Mouse (Mus musculus): Measurements from ENCODE around the gene Ddah1.

Ddah1 gene

DNA sequence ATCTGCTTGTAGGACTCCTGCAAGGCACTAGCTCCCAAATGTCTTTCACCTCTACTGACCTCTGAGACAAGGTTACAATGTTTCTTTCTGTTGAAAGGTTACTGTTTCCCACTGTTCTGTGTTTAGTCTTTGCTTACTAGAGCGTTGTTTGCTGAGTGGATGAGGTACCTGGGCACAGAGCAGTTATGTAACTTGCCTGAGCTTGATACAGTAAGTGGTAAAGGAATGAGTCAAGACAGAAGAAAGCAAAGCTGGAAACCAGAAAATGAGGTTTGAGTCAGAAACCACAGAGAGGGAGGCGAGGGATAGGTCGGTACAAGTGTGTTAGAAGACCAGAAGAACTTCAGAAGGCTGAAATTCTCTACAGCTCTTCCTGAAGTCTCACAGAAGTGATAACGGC lies 158.4 kb downstream of the Ddah1 start:
- no peak for DNase-seq

DNA sequence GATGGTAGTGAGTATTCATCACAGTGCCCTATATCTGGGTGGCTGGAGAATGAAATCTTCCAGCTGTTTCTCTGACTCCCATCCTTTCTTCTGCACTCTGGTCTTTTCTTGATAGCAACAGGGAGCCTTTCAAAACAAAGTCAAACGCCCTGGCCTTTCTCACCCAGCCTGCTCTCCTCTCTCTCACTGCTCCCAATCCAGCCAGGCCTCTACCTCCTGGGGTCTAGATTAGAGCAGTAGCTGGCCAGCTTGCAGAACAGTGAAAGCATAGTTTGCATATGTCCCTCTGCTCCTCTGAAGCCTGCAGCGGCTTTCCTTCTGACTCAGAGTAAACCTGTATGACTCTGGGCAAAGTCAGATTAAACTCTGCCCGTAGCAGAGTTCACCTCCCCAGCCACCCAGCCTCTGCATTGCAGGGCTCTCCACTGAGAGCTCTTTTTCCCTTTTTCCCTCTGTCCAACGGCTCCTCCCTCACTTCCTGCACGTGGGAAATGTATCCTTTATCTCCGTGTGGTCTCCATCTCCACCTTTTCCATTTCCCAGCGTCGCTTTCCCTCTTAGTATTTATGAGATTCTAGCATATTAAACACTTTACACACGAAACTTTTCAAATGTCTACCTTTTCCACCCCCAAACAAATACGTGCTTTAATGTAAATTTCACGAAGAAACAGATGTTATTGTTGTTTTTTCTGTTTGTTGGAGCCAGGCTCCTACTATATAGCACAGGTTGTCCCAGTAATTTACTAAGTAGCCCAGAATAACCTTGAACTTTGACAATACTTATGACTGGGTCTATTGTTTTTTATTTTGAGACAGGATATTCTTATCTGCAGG lies 163.8 kb downstream of the Ddah1 start, which contains the start of gene Bcl10:
Bcl10 (plus strand) TSS at position 786 of the 836 bp plus-strand sequence.
- no peak for DNase-seq

DNA sequence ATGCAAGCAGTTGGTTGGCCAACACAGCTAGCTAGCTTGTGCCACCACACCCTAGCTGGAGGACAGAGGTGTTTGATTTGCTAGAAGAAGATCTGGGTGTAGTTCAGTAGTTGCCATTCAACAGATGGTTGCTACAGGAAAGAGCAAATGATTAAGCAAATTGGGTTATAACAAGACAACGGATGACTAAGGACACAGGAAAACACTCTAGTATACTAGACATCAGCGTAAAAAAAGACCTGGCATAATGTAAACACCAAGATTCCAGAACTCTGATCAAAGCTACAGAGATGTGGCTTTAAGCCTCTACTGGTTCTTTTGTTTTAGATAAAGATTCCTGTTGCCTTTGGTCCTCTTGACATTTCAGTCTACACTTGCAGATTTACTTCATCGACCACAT lies 164.5 kb downstream of the Ddah1 start:
- DNase-seq: no peak

DNA sequence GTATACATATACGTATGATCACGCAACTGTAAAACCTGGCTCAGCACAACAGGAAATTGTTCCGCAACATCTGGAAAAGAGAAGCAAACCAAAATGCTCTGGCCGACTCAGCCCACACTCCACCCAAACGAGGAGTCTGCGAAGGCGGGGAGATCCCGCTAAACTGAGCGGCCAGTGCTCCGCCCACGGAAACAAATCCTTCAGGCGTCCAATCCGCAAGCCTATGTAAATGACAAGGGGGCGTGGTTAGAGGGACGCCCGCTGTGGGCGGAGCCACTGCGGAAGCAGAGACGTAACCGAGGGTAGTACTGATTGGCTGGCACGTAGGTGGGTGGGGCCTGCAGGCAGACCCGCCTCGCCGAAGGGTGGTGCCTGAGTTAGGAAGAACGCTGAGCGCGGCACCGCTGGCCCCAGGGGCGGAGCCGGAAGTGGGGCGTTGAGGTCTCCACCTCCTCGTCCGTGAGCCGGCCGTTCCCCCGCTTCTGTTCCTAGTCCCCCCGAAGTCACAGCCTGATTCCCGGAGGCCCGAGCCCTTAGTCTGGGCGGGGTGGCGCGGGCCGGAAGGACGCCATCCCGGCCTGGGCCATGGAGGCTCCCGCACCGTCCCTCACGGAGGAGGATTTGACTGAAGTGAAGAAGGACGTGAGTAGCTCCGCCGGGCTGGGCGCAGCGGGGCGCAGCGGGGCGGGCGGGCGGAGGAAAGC lies 165.6 kb downstream of the Ddah1 start:
- DNase-seq: peak; percentile 99

DNA sequence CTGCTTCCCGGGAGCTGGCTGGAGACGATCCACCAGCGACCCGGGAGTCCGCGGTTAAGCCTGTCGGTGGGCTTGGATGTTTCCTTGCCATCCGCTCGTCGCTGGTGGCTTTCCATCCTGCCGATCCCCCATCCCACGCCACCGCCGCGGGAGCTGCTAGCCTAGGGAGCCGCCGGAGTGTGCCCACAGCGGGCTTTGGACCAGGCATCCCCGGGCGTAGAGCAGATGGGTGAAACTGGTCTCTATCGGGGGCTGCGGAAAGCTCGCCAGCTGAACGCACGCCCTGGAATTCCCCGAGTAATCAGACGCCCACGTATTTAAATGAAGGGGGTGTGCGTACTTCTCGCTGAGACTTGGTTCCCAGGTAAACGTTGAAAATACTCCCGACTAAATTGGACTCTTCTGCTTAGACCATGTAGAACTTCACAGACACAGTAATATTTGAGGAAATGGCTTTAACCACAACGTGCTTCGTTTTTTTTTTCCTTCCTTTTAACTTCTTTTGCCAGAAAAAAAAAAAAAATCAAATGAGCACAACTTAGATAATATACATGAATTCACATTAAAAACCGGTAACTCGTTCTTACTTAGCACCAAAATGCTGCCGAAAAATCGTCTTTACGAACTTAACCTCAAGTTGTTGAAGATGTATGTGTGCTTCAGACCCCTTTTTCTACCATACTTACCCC lies 166.3 kb downstream of the Ddah1 start:
- peak; percentile 46 for DNase-seq

DNA sequence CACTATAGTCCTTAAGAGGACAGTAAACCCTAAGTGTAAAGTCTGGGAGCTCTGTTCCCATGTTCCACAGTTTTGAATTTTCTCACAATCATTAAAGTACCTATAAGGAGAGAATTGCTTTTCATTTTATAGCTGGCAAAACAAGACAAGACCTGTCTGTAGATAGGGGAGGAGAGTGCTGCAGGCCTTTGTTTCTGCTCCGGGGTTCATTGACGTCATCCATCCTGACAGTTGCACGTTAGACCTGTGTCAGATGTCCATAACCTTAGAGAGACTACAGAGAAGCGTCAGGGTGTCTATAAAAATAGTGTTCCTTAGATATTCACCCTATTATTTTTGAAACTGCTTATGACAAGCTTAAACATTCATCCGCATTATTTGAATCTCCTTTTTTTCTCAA lies 167.0 kb downstream of the Ddah1 start:
- no peak for DNase-seq

DNA sequence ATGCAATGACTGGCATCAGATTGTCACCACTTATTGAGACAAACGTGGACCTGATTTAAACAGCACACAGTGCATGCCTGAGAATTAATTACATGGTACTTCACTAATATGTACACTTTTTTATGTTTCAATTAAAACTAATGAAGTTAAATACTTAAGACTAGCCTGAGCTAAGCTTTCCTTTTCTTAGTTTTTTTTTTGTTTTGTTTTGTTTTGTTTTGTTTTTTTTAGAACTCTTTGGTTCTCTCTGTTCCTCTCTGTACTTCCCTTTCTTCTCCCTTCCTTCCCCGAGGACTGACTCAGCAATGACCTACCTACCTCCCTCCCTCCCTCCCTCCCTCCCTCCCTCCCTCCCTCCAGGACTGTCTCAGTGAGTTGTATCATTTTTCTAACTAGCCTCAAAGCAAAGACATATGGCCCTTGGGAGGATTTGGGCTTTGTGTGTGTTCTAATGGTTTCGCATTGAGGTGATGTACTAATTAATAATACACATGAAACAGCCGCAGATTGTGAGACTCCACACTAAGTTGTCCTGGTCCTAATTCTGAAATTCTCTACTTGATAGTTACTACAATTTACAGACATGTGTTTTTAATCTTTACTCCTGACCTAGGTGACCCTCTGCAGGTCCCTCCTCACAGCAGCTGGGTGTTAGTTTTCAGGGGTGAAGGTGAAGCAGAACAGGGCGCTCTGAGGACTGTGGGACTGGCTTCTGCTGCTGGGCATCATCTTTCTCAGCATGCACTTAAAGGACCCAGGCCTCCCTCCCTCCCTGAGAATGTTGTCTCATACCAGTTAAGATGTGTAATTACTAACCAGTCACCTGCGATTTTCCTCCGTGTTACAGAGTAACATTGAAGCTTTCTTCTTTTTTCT lies 171.3 kb downstream of the Ddah1 start:
- DNase-seq: no peak

DNA sequence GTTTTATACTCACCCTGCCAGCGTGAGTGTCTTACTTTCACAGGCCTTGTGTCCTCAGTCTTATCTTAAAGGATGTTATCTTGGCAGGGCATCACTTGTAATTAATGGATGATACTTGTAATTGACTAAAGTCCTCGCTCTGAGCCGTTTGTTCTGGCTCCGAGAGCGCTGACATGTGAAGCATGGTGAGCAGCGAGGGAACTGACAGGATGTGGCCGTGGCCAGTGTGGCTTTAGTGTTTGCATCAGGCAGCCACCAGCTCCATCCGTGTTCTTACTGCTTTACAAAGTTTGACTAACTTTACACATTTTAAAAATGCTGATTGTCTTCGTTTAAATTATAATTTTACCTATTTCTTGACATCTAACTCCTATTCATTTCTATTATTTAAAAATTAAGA lies 175.4 kb downstream of the Ddah1 start:
- DNase-seq: no peak

DNA sequence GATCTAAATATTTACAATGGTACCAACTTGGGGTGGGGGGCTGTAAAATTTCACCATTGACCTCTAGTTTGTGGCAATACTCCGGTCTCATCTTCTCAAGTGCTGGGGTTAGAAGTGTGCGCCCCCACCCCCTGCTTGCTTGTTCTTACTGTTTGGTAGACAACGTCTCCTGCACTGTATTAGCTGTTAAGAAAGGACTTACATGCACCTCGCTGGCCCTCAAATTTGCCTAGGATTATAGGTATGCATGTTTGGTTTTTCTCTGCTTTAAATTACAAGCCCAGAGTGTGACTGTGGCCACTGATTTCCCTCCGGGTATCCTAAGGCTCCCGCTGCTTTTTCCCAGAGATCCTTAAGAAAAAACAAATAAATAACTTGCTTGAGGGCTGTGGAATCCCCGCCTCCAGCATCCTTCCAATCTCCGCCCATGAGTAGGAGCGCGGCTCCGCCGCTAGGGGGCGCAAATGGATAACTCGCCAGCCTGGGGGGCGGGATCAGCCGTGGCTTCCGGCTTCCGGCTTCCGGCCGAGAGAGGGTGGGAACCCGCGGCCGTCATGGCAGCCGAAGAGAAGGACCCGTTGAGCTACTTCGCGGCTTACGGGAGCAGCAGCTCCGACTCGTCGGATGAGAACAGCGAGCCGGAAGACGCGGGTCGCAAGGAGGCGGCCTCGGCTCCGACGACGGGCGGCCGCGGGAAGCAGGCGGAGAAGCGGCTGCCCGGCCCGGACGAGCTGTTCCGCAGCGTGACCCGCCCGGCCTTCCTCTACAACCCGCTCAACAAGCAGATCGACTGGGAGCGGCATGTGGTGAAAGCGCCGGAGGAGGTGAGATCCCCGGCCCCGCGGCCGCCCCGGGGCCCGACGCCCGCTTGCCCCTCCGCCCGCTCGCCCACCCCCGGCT lies 179.3 kb downstream of the Ddah1 start, which contains the start of gene 2410004B18Rik:
2410004B18Rik (plus strand) TSS at position 510 of the 900 bp plus-strand sequence.
- peak; percentile 89 for DNase-seq

DNA sequence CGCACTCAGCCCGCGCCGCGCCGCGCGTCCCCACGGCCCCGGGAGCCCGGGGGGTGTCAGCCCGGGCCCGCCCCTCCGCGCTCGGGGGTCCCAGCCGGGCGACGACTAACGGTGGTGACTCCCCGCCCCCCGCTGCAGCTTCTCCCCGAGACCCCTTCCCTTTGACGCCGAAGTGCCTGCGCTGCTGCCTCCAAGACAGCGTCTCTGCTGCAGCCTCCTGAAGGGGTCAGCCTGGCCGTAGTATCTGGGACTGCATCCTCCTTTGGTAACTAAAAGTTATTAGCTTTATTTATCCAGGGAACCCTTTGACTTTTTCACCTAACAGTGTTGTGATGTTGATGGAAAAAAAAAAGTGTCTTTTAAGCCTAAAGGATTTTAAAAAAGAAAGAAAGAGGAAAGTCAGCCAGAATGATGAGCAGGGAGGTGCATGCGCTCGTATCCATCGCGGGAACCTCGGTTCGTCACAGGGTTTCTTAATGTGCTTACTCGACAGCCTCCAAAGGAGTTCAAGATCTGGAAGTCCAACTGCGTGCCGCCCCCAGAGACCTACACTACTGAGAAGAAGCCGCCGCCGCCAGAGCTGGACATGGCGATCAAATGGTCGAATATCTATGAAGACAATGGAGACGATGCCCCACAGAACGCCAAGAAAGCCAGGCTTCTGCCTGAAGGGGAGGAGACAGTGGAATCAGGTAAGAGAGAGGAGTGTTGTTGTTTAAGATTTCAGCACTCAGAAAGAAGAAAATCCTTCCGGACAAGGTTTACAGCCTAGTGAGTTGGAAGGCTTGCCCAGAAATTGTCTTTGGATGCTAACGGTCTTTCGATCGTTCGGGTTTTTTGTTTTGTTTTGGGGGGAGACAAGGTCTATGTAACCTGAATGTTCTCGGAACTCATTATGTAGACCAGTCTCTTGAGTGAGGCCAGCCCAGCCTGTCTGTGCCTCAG lies 180.2 kb downstream of the Ddah1 start:
- no peak for DNase-seq

DNA sequence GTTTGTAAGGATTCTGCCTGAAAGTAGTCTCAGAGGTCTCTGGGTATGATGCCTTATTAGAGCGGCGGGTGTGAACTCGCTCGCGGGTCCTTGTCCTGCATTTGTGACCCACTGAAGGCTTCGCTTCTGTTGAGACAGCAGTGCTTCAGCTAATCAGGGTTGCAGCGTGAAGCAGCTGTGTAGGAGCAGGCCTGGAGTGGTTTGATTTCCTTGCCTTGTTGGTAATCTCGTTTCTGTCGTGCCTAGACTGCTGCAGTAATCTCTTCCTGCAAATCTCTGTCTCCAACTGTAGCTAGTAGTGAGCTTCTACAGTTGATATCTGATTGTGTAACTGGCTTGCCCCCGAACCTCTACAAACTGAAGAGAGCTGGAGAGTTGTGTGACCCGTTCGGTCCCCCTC lies 180.9 kb downstream of the Ddah1 start:
- no peak for DNase-seq

DNA sequence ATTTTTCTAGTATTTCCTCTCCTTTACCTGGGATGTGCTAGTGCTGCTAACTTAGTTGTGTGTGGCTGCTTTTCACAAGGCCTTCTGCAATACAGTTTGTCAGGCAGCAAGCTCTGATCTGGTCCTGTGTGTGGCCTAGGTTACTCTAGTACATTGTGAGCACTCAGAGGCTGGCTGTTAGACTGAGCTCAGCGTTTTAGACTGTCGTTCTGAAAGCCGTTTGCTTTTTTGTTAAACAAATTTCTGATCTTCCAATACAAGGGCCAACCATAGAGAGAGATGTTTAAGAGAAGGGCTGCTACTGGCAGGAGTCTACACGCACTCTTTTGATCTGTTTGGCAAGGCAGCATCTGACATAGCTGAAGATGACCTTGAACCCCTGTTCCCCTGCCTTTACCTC lies 181.5 kb downstream of the Ddah1 start:
- DNase-seq: no peak

DNA sequence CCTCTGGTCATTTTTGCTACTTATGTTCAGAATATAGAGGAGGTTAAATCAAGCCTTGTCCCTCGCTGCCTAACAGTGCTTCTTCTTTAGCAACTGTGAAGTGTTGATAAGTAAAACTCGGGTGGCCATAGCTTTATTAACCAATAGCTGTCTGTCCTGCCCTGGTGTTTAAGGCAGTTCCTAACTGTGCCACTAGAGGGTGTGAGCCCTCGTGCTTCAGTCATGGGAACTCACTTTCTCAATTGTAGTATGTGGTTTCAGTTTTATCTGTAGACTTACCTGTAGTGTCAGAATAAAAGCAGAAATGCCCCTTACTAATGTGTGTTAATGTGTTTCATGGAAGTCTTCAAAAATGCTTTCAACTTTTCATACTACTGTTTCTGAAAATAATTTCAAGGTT lies 183.5 kb downstream of the Ddah1 start:
- DNase-seq: peak; percentile 51
